Mouse (Mus musculus): ENCODE data around the gene Cfap61.
A peak's percentile ranks its signal among the peaks of the same experiment; 100 is the strongest.

Cfap61 gene

DNA sequence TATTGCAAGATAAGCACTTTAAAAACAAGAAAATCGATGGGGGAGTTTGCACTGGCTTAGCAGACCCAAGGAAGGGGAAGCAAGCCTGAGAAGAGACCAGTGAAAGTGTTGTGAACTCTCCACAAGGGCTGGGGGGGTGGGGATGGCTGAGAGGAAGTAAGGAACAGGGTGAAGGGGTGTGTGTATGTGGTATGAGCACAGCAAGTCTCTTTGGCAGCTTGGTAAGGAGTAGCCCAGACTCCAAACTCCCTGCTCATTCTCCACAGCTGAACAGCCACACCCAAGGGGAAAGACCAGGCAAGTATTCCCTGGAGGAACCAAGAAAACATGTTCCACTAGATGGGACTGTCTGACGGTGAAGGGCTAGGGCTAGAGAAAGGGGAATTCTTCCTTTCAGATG lies 76.2 kb downstream of the Cfap61 start:
- DNase-seq (ENCODE audit: low spot score in 2 of 2) = no peak

DNA sequence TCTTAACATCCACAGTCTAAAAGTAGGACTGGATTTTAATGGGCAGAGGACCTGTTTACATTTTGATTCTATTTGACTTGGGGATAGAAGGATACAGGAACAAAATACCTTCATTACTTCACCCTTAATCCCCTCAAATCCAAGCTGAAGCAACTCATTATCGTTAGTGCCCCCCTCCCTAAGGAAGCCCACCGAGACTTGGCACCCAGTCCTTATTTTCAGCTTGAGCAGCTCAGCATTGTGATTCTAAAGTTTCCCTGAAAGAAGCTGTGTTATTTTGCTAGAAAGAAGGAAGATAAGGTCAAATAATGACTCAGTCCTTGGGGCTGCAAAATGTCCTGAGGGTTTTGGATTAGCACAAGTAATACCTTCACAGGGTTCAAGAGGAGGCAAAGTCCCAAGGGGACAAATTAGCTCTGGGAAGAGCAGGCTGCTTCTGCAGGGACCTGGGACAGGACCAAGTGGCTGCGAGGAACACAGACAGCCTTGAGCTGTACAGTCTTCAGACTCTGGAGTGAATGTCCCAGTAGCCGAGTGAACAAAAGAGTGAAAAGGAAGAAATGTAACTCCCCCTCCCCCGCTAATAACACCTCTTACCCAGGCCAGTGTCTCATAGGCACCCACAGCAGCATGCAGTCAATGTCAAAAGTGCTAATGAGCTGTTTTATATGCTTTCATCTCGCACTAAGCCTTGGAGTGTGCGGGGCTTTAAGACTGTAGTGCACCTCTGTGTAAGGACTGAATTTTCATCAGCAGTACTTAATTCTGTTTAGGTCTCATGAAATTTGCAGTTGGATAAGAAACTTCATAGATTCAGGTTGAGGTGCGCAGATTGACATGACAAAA lies 81.0 kb downstream of the Cfap61 start:
- DNase-seq (ENCODE audit: low spot score in 2 of 2) = no peak

DNA sequence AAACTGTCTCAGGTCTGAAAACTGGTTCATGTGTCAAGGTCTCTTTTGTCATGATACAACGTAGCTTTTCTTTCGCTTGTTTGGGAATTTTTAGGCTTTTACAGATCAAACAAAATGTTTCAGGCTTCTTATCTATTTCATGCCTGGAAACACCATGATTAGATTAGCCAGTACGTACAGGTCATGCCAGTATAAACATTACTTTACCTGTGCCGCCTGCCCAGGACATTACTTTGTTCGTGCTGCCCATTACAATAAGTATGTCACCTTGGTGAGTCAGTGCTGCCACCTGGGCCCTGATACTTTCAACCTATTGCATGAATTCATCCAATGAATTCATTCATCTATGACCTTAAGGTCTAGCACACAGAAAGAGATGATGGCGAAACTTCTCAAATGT lies 88.3 kb downstream of the Cfap61 start:
- no peak for DNase-seq (ENCODE audit: low spot score in 2 of 2)

DNA sequence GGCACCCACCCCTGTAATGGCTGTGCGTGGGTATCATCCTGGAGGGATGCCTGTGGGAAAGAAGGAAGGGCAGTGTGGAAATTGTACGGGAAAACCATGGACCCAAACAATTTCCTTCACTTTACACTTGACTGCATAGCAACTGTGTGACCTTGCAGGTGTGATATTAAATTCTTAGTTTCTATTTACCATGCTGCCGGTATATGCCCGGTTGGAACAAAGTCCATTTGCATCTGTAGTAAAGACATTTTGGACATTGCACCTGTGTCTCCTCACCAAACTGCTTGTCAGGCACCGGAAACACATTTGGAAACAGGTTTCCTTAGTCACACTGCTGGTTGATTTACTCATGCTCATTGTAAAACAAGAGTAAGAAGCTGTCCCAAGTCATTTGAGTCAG lies 109.1 kb downstream of the Cfap61 start:
- DNase-seq (ENCODE audit: low spot score in 2 of 2) = no peak

DNA sequence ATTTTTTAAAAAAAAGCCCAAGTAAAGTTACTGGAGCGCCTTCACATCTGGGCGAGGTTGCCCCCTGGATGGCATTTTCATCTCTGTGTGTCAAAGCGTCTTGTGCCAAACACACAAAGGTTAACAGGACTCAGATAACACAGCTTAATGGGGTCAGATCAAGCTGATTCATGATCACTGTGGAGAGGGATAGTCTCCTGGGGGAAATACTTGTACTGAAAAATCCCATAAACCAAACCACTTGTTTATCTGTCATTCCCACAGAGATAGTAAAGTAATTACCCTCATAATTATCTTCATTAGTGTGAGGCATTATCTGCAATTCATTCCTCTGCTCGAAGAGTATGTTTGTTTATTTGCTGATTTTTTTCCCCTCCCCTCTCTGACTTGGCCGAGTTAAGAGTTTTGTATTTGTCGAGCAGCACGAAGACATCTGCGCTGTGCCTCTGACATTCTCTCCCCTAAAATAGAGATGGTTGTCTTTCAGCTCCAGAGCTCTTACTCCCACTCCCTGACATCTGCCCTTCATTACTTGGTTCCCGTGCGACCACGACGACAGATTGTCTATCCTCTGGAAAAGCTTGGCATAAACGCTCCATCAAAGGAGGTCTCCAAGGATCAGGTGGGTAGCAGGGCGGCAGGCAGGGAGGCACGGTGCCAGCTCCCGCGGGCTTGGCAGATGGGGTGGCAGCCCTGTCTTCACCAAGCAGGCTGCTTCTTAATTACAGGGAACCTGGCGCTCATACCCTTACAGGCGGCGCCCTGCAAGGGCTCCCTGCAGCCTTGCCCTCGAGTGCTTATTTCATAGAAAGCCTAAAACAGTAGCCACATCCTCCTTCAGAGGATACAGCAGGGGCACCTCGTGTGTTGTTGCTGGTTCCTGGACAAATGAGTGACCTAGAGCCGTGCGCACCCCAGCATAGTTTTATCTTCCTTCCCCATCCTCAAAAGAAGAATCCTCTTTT lies 110.6 kb downstream of the Cfap61 start:
- DNase-seq (ENCODE audit: low spot score in 2 of 2) = peak; percentile 18 to 33

DNA sequence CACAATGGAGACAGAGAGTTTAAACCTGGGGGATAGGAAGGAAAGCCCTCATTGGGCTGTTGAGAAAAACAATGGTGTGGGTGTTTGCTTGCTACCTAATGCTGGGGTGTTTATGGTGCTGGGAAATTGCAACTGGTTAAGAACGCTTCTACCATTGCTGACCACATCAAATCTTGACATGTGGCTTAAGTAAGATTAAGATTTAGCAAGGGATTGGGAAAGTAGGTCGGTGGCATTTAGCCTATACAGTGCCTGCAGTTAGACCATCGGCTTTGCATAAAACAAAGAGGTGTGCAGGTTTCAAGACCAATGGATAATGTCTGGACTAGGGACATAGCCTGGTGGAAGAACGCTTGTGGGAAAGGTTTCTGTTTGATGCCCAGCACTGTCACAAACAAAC lies 113.1 kb downstream of the Cfap61 start:
- no peak for DNase-seq (ENCODE audit: low spot score in 2 of 2)

DNA sequence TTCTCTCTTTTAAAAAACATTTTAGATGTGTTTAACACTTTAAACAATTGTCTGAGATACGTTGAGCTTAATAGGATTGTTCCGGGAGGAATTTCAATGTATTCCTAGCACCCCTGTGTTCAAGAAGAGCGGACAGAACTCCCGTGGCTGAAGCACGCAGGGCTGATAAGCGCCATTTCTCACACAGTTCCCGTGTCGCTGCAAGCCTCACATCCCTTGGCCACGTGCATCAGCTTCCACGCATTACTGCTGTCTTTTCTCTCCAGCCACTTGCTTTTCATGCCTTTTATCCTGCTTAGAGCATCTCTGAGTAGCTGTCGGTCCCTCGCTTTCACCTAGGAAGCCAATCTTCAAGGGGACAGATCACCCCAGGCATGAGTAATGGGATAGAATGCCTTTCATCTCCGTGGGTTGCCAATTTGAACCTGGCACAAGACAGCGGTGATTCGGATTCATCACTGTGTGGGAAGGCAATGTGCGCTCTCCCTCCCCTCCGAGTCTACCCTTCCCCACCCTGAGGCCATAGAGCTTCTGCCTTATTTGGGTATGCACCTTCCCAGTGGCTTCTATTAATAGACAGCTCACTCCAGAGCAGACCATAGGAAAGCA lies 113.7 kb downstream of the Cfap61 start:
- no peak for DNase-seq (ENCODE audit: low spot score in 2 of 2)

DNA sequence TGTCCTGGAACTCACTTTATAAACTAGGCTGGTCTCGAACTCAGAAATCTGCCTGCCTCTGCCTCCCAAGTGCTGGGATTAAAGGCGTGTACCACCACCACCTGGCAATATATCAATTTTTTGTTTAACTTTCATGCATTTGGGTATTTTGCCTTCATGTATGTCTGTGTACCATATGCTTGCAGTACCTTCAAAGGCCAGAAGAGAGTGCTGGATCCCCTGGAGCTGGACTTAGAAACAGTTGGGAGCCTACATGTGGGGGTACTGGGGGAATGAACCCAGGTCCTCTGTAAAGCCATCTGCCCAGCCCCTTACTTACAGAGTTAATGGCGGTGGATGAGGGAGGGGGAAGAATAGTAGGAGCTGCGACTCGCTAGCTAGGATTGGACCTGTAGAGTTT lies 114.8 kb downstream of the Cfap61 start:
- DNase-seq (ENCODE audit: low spot score in 2 of 2) = no peak

DNA sequence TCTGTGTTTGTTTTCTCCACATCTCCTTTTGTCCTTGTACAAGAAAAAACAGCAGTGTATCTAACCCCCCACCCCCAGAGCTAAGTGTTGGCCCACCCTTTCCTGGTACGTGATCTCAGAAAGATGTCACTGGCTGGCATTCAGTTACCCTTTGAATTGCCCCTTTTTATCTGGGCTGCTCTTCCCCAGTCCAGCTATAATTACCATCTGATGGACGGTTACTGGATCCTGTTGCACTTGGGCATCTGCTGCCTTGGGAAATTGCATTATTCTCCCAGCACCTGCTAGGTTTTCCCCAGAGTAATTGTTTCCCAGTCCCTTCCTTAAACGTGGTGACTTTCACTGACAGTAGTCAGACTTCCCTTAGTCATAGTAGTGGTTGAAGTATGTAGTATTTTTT lies 115.5 kb downstream of the Cfap61 start:
- no peak for DNase-seq (ENCODE audit: low spot score in 2 of 2)

DNA sequence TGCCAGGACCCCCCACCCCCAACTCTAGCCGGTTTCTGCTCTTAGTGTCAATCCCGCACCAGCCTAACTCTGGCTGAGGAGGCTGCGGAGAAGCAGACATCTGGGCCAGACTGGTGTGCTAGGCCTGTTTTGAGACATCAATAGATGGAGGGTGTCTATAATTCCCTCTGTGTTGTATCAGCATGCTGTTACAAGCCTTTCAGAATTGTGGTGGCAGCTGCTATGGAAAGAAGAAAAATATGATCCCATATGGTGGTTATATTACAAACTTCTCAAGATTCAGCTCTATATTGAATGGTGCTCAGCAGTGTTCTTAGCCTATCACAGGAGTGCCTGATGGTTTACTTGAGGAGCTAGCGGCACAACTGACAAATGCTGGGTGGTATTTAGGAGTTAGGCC lies 116.8 kb downstream of the Cfap61 start:
- DNase-seq (ENCODE audit: low spot score in 2 of 2) = no peak

DNA sequence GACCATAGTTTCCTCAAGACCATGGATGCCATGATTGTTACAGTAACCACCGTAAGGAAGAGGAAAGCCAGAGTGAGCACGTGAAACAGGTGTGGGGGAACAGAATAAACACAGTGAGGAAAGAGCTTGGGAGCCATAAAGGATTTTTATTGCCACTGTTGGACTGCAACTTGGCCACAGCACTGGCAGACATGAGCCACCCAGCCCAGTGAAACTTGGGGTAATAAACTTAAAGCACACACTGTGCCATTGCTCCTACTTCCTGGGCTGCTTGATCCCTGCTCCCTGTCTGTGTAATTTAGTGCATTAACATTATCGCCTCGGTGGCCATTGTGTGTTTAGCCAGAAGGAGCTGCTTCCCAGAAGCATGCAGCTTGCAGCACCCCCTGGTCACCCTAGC lies 122.5 kb downstream of the Cfap61 start:
- no peak for DNase-seq (ENCODE audit: low spot score in 2 of 2)

DNA sequence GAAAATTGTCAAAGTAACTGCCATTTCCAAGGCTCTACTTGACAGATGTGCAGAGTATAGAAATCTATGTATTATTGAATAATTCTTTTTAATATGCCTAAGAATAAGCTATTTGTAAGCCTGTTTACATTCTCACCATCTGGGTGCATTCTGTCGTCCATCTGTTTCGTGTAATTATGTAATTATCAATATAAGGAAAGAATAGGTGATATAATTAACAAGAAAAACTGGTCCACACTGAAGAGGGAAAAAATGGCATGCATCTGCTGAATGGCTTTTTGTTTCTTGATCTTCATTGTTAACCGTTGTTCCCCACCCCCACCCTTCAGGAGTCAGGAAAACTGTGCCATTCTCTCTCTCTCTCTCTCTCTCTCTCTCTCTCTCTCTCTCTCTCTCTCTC lies 124.2 kb downstream of the Cfap61 start:
- DNase-seq (ENCODE audit: low spot score in 2 of 2) = no peak

DNA sequence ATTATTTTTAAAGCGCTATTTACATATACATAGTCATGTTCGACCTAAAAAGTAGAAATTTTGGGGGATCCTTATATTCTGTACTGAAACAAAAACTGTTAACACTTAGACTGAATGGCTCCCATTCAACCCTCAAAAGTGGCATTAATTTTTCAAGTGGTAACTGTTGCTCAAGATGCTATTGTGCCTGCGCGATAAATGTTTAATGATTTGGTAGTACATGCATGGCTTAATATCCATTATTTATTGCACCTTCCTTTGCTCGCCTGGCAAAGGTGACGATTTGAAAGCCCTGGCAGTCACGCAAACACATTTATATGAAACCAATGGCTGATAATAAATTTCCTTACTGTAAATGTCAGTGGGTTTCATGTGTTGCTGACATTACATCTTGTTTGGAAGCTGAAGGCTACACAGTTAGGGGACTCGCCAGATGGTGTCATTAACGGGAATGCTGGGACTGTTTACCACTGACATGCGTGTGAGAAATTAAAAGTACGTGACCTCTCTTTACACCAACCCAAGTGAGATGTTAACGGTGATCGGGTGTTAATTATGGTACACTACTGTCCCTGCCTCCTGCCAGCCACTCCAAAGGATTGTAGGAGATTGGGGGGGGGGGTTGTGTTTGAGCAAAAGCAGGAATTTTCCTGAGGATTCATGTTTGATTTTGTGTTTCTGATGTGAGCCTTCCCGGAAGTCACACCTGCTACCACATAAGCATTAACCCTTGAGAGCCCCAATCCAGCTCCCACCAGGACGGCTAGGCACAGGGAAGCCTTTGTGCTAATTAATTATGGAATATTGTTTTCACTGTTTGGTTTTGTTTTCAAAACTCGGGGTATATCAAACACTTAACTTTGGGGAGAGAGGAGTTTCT lies 127.1 kb downstream of the Cfap61 start:
- DNase-seq (ENCODE audit: low spot score in 2 of 2) = no peak

DNA sequence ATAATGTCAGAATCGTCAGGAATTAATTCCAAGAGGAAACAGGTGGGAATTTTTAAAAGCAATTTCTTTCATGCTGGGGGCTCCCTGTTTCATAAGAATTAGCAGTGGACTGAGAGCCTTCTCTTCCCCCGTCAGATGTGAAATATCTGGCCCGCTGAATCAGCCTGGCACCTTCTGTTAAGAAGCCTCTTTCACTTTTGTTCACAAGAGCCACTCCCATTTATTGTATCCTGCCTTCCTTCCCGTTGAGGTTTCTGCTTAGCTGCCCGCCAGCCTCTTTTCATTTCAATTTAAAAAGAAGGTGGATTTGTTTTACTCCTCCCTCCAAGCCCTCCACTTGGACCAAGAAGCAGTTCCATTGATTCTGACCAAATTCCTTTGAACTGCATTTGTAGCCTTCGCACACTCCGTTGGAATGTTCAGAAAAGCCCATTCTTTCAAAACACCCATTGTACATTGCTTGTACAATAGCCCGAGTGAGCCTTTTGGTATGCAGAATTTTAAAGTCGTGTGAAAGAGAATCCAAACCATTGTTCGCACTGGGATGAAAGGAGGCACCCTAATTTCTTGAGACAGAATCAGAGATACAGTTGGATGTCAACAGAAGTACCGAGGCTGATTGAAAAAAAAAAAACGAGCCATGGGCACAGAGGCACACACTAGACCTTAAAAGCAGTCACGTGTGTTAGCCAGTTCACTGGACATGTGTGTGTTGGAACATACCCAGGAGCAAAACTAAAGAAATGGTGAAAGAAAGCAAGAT lies 127.9 kb downstream of the Cfap61 start:
- no peak for DNase-seq (ENCODE audit: low spot score in 2 of 2)

DNA sequence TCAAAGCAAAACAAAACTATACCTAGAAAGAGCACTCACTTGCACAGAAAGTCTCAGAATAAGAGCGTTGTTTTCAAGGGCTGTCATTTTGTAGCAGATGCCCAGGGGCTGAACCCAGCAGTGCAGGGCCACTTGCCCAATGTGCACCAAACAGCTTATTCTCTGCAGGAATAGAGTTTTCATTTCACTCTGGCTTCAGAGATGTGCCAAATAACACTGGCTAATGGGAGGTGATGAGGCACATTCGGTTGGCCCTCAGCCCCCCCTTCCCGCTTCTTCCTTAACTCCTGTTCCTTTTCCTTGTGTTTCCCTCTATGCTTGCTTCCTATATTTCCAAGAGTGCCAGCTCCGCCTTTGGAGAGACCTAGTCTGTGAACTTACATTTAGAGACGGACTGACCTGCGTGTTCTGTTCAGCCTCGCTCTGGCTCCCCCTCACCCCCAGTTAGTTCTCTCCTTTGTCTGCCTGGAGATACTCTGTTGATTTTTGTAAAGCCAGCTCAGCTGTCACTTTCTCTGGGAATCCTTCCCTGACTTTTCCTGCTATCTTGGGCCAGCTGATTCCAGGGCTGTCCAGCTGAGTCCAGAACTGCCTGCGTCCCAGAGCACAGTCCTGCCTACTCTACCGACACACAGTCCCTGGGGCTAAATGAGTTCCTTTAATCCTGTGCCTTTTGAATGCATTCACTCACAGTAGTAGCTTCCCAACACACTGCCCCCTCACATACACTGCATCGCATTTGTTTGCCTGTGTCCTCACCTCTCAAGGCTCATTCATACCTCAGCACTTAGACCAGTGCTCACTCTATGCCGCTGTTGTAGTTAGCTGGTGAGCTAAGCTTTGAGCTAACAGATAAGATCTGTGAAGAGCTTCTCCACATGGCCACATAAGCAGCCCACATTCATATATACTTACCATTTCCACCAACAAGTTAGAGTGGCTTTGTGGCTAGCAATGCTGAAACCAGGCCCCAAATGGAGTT lies 128.8 kb downstream of the Cfap61 start:
- no peak for DNase-seq (ENCODE audit: low spot score in 2 of 2)

DNA sequence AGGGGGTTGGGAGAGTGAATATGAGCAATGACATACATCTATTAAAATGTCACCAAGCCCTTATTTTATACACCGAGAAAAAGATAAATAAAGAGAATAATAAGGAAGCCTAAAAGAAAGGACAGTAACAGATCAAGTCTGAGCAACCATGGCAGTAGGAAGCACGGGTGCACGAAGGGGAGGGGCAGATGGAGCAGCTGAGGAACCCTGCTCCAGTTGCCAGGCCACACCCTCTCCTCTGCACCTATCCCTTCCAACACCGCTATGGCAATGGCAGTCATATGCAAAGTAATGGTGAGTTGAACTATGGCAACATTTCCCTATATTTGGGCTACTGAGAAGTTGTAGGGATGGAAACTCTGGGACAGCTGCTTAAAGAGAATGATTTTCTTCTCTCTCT lies 132.8 kb downstream of the Cfap61 start:
- no peak for DNase-seq (ENCODE audit: low spot score in 2 of 2)

DNA sequence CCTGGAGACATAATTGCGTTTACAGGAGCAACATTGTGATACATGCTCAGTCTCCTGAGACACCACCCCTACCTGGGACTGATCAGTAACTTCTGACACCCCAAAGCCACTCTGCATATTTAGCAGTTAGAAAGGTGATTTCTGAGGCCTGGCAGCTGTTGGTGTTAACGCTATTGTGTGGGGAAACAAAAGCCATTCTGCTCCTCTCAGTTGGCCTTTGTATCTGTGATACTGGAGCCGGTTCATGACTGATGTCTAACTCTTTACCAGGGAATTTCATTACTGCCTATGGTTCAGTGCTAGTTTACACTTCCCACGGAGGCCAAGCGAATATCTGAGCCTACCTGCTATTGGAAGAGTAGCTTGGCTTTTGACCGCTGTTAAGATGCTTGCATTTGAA lies 138.7 kb downstream of the Cfap61 start:
- DNase-seq (ENCODE audit: low spot score in 2 of 2) = no peak

DNA sequence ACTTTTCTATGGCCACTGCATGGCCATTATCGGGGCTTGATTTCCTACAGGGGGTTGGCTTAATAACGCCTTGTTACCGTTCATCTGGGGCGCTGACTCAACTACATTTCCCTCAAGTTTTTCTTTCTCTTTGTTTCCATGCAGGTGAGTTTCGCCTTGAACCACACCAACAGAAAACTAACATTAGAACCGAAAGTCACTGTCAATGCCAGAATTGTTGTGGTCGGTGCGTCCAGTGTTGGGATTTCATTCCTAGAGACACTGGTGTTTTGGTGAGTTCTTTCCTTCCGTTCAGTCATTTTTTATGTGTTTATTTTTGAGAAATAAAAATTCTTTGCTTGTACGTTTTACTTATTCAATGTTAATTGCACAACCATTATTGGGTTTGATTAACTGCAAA lies 142.5 kb downstream of the Cfap61 start:
- no peak for DNase-seq (ENCODE audit: low spot score in 2 of 2)

DNA sequence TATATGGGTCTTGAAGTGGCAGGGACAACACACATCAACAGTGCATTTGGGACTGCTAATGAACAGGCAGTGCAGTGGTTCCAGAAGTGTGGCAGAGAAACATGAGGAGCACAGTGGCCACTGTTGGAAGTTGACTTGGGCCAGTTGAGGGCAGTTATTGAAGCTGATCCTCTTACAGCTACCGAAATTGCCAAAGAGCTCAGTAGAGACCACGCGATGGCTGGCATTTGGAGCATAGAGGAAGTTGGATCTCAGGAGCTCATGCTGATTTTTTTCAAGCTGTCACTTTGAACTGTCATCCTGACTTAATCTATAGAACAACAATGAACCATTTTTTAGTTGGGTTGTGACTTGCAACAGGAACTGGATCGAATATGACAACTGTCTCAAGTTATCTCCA lies 145.7 kb downstream of the Cfap61 start:
- no peak for DNase-seq (ENCODE audit: low spot score in 2 of 2)

Data from frontal cortex, postnatal 14 days (tissue).